Mouse (Mus musculus): Measurements from ENCODE around the gene Cntln. TPM values are rescaled to one million over a fixed set of nuclear protein-coding genes. Genes with fewer than 3 reads are reported as not detected.

Cntln gene
- total RNA-seq, 2 experiments from 2014 or later: 7.3 to 7.5 TPM

DNA sequence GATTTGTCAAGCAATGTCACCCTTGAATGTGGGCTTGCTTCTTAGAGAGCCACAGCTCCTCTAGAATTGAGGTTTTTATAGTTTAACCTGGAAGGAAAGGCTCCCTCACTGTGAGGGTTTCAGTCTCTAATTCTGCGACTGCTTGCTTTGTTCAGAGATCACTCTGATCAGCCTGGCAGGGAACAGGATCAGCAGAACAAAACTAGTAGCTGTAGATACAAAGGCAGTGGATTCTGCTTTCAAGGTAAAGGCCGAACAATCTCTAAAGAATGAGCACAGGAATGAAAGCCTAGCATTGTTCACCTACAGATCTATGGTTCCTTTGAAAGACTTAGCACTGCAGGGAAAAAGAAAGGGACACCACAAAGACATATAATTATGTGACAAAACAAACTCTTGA lies 161.6 kb downstream of the Cntln start:
- intact Hi-C loops (cut with DNase I): no loop called here
- no peak for DNase-seq (ENCODE audit: low spot score in 2 of 2)

DNA sequence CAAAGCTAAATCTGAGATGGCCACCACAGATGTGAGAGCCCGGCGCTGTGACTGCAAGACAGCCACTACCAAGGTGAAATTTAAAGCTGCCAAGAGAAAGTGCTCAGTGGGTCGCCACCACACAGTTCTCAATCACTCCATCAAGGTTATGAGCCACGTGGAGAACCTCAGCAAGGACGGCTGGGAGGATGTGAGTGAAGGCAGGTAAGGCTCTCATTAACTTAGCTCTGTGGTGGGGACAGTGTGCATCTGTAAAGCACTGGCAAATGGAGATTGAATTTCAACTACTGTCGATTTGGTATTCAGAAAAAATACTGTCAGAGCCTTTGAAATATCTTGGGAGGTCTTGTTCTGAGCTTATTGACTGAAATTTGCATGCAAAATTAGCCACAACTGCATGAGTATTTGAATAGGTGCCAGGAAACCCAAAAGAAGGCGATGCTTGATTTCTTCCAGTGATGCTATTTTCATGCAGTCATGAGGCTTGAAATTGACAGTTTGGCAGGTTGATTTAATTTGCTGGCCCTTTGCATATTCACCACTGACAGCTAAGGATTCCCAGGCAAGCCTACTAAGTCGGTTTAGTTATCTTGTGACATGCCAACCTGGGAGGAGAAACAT lies 165.9 kb downstream of the Cntln start:
- intact Hi-C loops (cut with DNase I): no loop called here
- DNase-seq (ENCODE audit: low spot score in 2 of 2): no peak

DNA sequence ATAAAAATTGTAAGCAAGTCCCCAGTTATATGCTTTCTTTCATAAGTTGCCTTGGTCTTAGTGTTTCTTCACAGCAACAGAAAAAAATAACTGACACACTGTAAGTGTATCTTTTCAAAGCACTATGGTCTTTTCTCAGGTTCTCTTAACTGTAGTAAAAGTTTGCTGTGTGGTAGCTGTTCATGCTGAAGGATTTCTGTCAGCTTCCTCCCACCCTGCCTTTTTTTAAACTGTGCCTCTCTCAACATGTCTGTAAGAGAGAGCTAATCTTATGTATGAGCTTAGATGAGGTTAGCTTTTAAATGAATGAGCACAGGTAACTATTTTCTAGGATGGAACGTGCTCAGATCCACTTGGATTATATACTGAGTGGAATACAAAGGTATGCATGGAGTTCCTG lies 170.5 kb downstream of the Cntln start:
- DNase-seq (ENCODE audit: low spot score in 2 of 2): no peak
- intact Hi-C loops (cut with DNase I): no loop called here

DNA sequence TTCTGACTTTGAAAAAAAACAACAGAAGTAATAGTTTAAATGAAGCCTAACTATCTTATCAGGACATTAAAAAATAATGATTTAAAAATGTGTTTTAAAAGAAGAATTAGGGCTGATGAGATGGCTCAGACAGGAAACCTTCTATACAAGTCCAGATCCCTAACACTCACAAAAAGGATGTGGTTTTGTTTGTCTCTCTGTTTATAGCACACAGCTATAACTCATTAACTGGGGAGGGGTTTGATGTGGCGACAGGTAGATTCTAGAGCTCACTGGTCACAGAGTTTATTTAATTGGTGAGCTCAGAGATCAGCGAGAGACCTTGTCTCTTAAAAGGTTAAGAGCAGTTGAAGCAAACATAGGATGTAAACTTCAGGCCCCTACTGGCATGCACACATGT lies 175.5 kb downstream of the Cntln start:
- intact Hi-C loops (cut with DNase I): no loop called here
- DNase-seq (ENCODE audit: low spot score in 2 of 2): no peak

DNA sequence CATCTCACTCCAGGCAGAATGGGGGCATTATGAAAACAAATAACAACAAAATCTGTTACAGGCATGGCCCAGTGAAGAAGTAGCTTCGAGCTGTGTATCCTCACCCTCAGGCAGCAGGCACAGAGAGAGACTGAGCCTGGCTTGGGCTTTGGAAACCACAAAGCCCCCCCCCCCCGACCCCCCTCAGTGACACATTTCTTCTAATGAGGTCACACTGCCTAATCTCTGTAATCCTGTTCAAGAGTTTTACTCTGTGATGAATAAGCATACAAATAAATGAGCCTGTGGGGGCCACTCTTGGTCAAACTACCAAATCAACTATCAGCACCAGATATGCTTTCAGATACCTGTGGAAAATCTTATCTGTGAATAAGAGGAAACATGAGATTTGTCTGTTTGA lies 177.6 kb downstream of the Cntln start:
- DNase-seq (ENCODE audit: low spot score in 2 of 2): no peak
- intact Hi-C loops (cut with DNase I): no loop called here

DNA sequence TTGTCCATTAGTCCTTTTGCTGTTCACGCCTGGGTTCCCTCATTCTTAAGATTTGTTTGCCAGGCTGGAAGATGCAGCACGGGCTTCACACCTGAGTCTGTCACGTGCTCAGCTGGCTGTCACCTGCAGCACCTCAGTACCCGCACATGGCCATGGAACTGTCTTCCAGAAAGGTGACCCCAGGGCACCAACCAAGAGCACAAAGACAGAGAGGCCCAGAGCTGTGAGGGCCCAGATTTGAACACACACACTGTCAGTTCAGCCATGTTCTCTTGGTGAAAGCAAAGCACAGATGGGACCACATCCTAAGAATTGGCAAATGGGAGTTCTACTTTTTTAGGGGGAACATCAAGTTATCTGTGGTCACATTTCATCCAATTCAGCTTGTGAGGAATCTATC lies 211.9 kb downstream of the Cntln start:
- intact Hi-C loops (cut with DNase I): loop anchor here (2.0 to 10.0 kb wide), 2 partner anchors 219 to 1031 kb away; no protein-coding TSS in a partner anchor
- no peak for DNase-seq (ENCODE audit: low spot score in 2 of 2)

DNA sequence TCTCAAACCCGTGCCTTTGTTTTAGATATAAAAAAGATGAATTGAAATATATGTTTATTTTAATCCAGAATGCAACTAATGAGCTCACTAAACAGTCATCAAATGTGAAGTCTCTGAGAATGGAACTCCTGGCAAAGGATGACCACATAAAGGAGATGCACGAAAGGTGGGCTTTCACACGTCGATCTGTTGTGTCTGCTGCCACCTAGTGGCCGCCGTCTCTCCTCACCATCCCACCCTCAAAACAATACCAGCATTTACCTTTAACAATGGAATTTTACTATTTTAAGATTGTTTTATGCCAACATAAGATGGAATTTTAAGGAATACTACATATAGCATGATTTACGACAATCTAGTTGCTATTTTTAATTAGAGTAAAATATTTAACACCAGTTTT lies 212.6 kb downstream of the Cntln start:
- intact Hi-C loops (cut with DNase I): loop anchor here (2.0 to 10.0 kb wide), 2 partner anchors 220 to 1032 kb away; no protein-coding TSS in a partner anchor
- peak; percentile 39 to 63 for DNase-seq (ENCODE audit: low spot score in 2 of 2)

DNA sequence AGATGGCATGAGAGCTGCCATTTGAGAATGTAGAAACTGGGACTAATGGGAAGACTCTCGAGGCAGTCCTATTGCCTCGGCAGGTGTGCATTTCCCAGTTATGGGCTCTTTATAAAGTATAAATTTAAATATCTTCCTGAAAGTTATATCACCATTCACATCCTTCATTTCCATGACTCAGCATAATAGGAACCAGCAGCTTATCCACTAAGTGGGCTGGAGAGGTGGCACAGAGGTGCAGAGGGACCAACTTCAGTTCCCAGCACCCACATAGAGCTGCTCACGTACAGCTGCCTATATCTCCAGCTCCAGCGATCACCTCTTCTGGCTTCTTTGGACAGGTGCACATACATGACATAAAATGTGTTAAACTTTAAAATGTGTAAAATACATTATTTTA lies 218.1 kb downstream of the Cntln start:
- intact Hi-C loops (cut with DNase I): no loop called here
- DNase-seq (ENCODE audit: low spot score in 2 of 2): no peak

DNA sequence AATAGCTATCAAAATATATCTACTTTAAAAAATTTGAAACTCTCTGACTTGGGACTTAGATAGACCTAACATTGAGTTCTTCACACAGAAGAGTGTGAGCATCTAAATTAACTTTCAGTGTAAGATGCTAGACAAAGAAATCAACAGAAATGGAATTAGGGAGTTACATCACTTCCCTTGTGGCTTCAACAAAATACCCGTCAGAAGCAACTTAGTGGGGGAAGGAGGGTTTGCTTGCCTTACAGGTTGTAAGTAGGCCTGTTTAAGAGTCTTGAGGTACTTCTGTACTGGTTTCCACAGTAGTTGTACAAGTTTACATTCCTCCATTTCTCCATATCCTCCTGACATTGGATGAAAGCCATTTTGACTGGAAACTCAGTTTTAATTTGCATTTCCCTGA lies 222.3 kb downstream of the Cntln start:
- no peak for DNase-seq (ENCODE audit: low spot score in 2 of 2)
- intact Hi-C loops (cut with DNase I): no loop called here

DNA sequence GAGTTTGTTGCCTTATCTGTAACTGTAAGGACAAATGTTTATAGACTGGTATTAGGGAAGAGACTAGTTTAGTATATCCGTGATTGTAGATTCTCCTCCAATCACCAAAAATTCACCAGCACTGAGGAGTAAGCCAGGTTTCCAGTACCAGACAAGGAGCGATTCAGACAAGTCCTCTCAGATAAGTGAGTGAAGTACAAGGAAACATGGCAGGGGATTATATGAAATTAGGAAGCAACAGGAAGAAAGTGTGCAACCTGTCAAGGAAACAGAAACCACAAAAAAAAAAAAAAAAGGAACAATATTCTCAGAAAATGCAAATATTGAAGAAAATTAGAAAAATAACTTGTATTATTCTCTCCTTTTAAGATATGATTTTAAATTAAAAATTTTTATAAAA lies 222.9 kb downstream of the Cntln start:
- intact Hi-C loops (cut with DNase I): no loop called here
- DNase-seq (ENCODE audit: low spot score in 2 of 2): no peak

DNA sequence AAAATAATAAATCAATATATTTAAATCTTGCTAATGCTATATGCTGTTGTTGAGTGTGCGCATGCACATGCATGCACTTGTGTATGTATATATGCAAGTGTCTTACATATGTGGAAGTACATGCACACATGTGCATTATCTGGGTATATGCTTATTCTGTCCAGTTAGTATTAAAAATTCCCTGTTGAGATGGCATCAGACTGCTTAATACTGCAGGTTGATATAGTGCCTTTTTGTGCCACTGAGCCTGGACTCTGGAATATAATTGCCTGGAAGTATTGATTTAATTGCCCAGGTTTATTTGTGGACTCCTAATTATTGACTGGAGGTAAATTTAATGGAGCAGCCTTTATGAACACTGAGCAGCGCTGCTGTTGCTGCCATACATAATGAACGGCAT lies 236.2 kb downstream of the Cntln start:
- no peak for DNase-seq (ENCODE audit: low spot score in 2 of 2)
- intact Hi-C loops (cut with DNase I): no loop called here

DNA sequence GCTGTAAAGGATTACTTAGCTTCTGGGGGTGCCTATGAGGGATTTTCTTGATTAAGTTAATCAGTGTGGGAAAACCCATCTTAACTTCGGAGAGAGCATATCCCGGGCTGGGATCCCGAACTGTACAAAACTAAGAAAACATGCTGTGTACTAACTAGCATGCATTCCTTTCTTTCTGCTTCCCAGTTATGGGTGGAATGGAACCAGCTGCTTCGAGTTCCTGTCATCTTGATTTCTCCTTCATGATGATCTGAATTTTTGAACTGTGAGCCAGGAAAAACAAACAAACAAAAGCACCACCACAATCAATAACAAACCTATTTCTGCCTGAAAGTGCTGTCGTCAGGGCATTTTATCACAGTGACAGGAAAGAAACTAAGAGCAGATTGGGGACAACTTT lies 265.6 kb downstream of the Cntln start:
- no peak for DNase-seq (ENCODE audit: low spot score in 2 of 2)
- intact Hi-C loops (cut with DNase I): no loop called here

DNA sequence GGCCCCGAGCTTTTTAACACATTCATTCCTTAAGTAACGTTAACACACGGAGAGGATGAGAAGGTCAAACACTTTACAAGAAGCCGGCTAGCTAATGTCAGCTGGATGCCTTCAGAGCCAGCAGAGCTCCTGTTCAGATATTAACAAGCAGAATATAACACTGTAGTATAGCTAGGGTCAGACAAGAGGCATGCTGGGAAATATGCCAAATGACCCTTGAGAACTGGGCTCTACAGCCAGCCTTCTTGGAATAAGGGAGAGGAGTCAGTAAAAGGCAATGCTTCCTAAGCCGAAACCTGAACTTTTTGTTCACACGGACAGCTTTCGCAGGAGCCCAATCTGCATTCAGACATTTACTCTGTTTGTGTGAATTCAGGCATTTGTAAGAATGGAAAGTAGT lies 267.8 kb downstream of the Cntln start:
- intact Hi-C loops (cut with DNase I): no loop called here
- DNase-seq (ENCODE audit: low spot score in 2 of 2): no peak

DNA sequence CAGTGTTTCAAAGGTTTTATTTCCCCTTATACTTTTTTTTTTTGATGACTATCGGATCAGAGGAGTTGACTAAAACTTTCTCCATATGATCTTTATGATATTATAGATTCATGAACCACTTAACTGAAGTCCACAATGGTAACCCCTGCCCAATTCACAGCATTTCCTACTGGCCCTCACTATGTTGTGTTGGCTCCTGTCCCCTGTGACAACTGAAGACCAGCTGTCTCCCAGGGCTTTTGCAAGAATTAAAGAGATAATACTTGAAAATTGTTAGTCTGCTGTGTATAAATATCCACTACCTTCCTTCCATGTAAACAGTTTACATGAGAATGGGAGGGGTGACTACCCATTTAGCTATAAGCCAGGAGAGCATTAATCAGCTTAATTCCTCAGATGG lies 270.3 kb downstream of the Cntln start:
- no peak for DNase-seq (ENCODE audit: low spot score in 2 of 2)
- intact Hi-C loops (cut with DNase I): no loop called here

DNA sequence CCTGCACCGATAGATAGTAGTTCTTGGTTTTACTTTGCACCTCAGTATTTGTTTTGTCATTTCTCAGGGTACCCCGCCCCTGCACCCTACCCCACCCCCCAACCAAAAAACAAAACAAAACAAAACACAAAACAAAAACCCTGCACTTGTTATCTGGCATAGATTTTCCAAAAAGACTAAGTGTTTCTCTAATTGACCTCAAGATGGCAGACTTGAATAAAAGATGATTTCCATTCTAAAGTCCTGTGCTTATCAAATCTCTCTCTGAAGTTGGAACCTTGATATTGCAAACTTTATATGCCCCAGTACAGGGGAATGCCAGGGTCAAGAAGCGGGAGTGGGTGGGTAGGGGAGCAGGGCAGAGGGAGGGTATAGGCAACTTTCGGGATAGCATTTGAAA lies 277.0 kb downstream of the Cntln start:
- DNase-seq (ENCODE audit: low spot score in 2 of 2): no peak
- intact Hi-C loops (cut with DNase I): loop anchor here (2.0 to 5.0 kb wide), 3 partner anchors 641 to 1394 kb away; no protein-coding TSS in a partner anchor

DNA sequence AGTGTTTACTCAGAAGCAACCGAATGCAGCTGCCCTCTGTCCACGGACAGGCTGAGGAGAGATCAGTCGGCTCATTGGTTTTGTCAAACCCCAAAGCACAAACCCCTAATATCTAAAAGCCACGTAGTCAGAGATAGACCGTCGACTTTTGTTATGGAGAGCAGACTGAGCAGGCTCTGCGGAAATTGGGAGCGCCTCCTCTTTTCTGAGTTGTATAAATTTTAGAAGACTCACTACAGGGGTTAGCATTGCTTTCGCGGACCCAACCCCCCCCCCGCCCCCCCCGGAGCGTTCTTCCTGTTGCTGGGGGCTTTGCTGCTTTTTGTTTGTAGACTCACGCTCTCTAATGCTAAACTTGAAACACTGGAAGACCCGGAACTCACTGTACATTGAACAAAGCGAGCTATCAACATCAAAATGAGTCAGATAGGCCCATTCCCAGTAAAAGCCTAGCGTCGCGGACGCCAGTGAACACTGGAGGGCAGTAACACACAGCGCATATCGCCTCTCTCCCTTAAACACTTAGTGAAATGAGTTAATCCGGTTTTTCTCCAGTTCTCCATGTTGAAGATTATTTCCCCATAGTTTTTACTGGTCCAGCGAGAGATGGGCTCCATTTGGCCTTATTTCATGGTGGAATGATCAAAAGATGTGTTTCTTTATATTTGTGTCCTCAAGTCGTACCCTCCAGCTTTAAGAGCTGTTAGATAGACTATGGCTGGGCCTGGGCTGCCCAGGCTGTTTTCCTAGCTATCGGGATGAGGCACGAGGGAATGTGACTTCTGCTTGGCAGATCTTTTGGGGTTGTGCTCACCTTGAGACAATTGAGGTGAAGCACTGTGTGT lies 278.6 kb downstream of the Cntln start:
- peak; percentile 52 to 72 for DNase-seq (ENCODE audit: low spot score in 2 of 2)
- intact Hi-C loops (cut with DNase I): loop anchor here (2.0 to 5.0 kb wide), 3 partner anchors 228 to 655 kb away; no protein-coding TSS in a partner anchor

DNA sequence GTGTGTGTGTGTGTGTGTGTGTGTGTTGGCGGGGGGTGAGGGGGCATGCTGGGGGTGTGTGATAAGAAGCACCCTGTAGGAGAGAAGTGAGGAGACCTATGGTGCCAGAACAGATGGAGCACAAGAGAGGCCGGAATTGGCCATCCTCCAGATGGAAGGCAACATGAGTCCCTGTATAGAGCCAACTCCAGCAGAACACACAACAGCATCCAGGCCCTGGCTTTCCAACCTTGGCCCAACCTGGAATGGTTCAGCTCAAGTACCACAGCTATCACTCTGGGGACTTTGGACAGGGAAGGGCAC lies 279.2 kb downstream of the Cntln start:
- DNase-seq (ENCODE audit: low spot score in 2 of 2): no peak
- intact Hi-C loops (cut with DNase I): loop anchor here (2.0 to 5.0 kb wide), 3 partner anchors 228 to 654 kb away; no protein-coding TSS in a partner anchor

DNA sequence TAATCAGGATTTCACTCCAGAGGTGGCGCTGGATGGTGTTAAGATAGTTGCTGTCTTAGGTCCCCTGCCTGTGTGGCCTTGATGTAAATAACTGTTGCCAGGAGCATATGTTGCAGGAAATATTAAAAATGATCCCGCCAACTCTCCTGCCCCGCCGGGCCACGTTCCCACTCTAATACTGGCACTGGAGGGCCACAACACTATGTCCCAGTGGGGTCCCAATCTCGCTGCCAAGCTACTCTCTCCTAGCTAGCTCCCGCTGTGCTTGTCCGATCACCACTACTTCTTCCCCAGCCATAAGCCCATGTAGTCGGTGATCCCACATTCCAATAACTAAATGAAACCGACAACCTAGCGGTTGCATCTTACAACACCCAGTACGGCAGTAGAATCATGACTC lies 283.9 kb downstream of the Cntln start:
- intact Hi-C loops (cut with DNase I): no loop called here
- no peak for DNase-seq (ENCODE audit: low spot score in 2 of 2)

DNA sequence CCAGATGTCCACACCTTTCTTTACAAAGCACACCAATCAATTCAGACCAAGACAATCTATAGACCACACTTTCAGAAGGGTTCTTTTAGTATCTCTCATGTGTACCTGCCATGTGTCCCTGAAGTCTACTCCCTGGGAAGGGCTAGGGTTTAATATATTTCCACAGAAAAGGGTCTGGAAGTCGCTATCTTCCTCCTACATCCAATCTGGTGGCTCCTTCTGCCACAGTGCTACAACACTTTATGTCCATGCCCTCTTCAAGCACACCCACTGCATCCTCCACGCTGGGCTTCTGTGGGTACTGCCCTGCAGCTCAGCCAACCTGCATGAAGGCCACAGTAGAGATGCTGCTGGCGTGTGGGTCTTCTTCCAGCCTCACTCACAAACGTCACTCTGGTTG lies 291.4 kb downstream of the Cntln start:
- peak; percentile 30 to 34 for DNase-seq (ENCODE audit: low spot score in 2 of 2)
- intact Hi-C loops (cut with DNase I): no loop called here

DNA sequence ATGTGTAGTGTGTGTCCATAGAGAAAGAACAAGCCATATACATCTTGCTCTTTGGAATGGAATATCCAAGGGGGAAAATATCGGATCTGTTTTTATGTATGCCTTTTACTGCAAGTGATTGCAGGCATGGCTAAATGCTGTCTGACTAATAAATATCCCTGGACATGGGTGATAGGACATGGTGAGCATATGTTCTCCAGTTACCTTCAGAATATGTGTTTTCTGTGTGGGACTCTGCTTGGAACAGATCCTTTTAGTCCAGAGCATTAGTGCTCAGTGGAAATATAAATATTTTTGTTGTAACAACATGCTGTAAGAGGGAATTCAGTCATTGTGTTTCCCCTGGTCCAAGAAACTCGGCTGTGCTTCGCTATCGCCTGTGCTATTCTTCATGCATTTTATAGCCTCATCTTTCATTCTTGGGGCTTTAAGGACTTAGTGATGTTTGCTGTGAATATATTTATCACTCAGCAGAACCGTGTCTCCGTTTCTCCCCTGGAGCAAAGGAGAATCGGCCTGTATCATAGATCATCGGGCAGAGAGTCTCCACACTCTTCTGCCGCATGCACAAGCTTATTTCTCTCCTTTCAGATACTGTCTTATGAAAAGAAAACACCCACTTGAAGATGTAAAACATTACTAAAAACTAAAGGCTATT lies 294.4 kb downstream of the Cntln start:
- no peak for DNase-seq (ENCODE audit: low spot score in 2 of 2)
- intact Hi-C loops (cut with DNase I): no loop called here

Data from left cerebral cortex, postnatal 14 days (tissue).